Mouse (Mus musculus) embryo, embryonic 10 days (tissue): ENCODE results near the gene Tbc1d30.
A peak's percentile ranks its signal among the peaks of the same experiment; 100 is the strongest.

ENCODE experiments used
- DNase-seq: peaks from one replicate; pipeline ENCODE4 v3.0.0-alpha.2; 2015; ENCODE audit warnings: low spot score

The Tbc1d30 gene

GRCm38 (mm10) chr10:121263520-121264203 is 87.4 kb downstream of the Tbc1d30 start:
- DNase-seq = no peak

DNA sequence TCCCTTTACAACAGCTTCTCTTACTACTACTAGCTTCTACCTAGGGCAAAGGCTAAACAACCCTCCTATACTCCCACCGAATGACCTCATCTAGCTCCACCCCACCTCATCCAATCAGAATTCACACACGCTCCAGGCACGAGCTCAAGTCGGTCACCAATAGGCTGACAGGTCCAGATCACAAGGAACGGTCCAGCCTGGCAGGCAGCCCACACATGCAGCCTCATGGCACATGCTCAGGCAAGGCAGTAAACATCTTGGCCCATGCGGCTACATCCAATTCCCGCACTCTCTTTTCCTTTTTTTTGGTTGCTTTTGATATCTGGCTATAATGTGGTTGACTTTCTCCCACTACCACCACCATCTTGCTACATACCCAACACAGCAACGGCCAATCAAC is 88.9 kb downstream of the Tbc1d30 start:
- no peak for DNase-seq

GRCm38 (mm10) chr10:121261036-121261592 is 90.0 kb downstream of the Tbc1d30 start:
- no peak for DNase-seq

DNA sequence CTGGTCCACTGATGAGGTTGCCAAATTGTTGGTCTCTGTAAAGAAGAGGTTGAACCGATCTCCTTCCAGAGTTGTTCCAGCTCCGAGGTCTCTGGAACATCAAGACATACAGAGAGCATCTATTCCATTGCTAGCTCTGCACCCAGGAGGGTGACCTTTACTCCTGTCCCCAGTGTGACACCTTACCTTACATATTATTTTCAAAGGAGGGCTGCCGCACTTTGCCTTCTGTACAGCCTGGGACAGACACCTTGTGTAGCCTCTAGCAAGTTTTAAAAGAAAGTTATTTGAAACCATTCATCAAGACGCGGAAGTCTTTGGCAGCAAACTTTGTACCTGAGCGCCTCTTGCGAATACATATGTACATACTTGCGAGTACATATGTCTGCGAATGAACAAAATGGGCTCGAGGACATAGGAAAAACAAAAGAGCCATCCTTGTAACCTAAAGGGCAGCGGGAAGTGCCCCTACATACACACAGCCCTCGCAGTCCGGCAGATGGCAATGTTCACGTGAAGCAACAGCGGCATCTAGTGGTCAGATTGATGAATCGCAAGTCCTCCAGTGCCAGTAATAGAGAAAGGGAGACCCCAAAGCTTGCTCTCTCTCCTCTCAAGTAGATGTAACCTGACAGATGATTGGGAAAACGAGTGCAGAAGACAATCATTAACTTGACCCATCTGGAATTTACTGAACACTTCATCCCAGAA is 94.8 kb downstream of the Tbc1d30 start:
- peak; percentile 93 for DNase-seq

DNA sequence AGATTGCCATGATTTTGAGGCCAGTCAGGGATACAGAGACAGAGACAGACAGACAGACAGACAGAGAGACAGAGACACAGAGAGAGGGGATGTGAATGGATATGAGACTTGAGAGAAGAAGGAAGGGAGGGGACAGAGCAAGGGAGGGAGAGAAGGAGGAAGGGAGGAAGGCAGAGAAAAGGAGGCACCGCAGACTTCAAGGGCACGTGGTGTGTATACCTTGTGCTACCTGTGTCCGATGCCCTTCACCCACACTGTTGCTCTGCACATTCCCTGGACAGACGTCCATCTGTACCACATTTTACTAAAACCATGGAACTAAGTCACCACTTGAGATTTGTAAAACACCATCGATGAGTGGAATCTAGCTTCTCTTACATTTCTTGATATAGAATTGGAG is 95.6 kb downstream of the Tbc1d30 start:
- no peak for DNase-seq

DNA sequence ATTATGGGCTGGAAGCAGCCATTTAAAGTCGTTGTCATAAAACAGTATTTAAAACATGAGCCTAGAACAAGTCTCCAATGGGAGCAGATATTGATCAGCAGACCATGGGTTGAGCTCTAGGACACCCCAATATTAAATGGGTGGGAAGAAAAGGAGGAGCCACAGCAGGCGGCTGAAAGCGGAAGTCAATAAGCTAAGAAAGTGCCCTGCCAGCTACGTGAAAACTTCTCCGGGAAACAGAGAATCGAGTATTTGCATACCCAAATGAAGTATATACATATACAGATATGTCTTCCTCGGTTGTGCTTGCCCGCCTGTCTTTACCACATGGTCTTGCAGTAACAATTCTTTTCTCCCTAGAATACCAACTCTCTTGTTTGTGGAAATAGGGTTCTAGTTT is 96.7 kb downstream of the Tbc1d30 start:
- DNase-seq = no peak

- DNase-seq = peak; percentile 27
Measured at GRCm38 (mm10) chr10:121252781-121253180, 98.3 kb downstream of the Tbc1d30 start.

- no peak for DNase-seq
Measured at GRCm38 (mm10) chr10:121251191-121251590, 99.9 kb downstream of the Tbc1d30 start.

DNA sequence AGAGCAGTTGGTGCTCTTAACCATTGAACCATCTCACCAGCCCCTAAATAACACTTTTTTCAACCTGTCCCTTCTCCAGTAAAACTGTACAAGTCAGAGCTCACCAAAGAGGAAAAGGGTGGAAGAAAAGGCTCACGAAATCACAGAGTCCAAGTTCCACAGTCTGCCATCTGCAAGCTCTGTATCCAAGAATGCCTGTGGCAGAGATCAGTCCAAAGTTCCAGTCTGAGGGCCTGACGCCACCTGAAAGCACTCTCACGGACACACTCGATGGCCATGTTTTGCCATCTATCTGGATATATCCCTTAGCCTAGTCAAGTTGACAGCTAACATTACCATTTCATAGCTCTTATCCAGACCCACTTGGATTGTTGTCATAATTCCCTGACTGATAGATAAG is 101.3 kb downstream of the Tbc1d30 start:
- no peak for DNase-seq

DNA sequence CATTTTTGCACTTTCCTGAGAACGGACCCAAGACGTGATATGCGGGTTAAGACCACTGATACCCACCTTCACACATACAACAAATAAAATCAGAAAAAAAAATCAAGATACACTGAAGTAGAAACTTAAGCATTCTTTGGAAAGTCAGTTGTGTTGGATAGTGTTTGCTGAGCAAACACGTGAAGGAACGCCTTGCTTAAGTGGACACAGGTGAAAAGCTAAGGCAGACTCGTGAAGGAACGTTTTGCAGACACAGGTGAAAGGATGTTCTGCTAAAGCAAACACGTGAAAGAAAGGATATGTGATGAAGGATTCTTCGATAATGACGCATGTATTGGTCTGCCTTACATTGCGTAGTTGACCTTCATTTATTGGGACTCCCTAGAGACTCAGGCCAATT is 103.5 kb downstream of the Tbc1d30 start:
- DNase-seq = no peak

DNA sequence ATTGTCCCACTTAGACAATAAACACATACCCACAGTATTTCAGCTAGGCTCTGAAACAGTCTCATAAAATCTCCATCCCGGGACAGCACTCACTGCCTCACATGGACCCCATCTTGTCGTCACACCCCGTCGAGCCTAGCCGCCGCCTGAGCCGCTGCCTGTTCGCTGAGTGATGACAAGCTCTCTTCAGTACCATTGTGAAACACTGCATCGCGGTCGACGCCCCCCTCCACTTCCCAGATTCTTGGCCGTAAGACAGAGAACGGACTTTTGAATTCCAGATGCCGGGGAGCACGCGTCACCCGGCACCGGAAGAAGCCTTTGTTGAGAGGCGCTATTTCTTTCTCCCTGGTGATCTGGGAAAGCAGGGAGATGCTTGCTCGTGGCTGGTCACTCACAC is 104.1 kb downstream of the Tbc1d30 start:
- DNase-seq = peak; percentile 13

DNA sequence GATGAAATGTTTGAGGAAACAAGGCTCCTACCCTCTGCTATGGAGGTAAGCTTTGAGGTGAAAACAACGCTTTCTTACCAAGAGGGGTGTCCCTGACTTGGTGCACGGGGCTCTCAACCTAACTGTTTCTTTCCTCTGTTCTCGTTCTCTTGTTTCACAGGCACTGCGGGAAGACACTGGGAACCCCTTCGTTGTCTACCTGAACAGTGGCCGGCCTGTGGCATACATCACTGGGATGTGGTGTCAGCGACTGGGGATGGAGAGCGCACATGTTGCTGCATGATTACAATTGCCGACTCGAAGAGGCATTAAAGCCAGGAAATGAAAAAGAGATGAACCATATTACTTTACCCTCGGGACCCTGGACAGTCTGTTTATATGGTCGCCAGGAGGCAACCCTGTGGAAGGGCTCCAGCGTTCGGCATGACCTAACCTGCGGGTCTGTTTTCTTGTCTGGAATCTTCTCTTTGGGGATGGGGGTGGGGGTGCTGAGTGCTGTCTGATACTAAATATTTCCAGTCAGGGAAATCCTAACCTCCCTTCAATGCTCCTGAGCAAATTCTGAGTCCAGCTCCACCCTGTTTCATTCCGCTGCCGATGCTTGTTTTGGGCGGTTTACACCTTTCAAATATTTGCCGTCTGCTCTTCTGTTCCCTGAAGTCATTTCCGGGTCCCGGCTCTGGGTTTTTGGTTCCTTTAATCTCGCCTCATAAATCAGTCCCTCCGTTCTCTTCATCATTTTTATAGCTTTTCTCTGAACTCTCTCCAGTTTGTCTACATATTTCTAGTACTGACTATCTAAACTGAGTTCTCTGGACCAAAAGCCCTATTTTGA is 107.5 kb downstream of the Tbc1d30 start:
- DNase-seq = no peak

GRCm38 (mm10) chr10:121242596-121242995 is 108.5 kb downstream of the Tbc1d30 start:
- DNase-seq = no peak

DNA sequence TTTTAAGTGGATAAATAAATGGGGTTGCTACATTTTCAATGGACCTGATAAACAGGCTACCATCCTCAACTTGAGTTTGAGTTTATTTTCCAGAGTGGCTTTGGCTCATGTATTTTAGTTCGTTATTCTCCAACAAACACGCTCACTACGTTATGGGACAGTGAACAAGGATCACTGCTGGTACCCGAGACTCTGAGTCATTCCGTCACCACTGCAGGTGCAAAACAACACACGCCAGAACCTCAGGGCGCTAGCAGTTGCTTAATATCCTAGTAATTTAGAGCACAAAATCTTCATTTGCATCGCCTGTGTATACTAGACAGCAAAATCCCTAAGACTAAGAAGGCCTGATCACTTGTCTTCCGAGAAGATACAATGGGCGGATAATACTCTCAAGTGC is 112.0 kb downstream of the Tbc1d30 start:
- no peak for DNase-seq

DNA sequence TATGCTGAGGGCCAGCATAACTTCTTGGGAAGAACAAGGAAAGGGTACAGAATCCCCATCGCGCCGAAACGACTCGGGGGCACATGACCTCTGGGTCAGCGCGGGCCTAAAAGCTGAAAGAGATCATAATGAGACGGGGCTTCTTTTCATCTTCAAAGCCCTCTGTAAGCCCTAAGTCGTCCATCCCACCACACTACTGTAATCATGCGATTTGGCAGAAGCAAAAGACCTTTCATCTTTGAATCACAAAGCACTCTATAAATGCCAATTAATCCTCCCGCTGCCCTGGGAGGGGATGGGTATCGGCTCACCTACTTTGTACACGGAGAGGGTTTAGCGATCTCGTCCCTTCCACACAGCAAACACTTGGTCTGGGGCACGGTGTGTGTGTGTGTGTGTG is 112.5 kb downstream of the Tbc1d30 start:
- DNase-seq = no peak

DNA sequence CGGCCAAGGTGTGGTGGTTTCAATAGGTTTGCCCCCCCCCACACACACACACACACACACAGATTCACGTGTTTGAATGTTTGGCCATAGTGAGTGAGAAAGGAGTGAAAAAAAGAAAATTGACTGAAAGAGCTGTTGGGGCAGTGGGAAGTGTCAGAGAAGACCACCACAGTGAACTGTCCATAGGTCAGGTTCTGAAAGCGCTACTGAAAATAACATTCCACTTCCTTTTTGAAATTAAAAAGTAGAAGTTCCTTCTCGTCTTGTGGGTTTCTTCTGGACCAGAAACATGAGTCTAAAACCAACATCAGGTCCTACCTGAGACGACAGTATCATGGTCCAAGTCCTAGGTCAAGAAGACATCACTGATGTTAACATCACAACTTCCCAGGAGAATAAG is 113.7 kb downstream of the Tbc1d30 start:
- no peak for DNase-seq

GRCm38 (mm10) chr10:121235167-121235824 is 115.8 kb downstream of the Tbc1d30 start:
- DNase-seq = no peak

GRCm38 (mm10) chr10:121234476-121234875 is 116.6 kb downstream of the Tbc1d30 start:
- no peak for DNase-seq

- DNase-seq = no peak
Measured at GRCm38 (mm10) chr10:121228422-121228953, 122.6 kb downstream of the Tbc1d30 start.

GRCm38 (mm10) chr10:121227988-121228409 is 123.1 kb downstream of the Tbc1d30 start:
- DNase-seq = peak; percentile 34

DNA sequence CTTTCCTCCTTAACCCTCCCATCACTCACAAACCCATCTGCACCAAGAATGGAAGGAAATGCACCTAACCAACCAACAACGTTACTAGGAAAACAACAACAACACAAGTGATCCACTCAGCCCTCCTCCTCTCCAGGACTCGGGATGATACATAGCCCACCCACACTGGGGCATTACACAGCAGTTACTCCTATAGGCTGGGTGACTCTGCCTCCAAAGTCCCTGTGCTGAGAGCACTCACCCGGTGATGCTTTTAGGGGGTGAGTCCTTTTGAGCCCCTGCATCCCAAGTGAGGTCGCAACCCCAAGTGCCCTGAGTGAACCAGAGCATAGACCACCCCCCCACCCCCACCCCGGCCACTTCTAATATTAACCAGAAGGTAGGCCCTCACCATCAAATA is 123.7 kb downstream of the Tbc1d30 start:
- DNase-seq = no peak

GRCm38 (mm10) chr10:121225636-121226035 is 125.4 kb downstream of the Tbc1d30 start:
- DNase-seq = peak; percentile 18
